Mouse (Mus musculus) thymus, postnatal 10 days (tissue): ENCODE measurements around the gene Mta2.
"Not testable (repeated sequence)": the region's sequence is repeated elsewhere in the genome, so short reads cannot be mapped to it uniquely, and the experiment has no call there.

Source experiments
- DNase-seq, 2 experiments: peaks; one replicate each; pipeline ENCODE4 v3.0.0; 2021; ENCODE audit warnings: low spot score in 2 of 2

Gene Mta2

GRCm38 (mm10) chr19:8941515-8942217 is at the start of gene Mta2:
Mta2 (plus strand) TSS chr19:8941875.
- DNase-seq = peak; percentile 96 to 98

GRCm38 (mm10) chr19:8892829-8893766 is 48.6 kb upstream of the Mta2 start, which contains the start of gene Ints5:
Ints5 (plus strand) TSS chr19:8893005.
- peak; percentile 73 to 83 for DNase-seq

GRCm38 (mm10) chr19:8895397-8895960 is 46.2 kb upstream of the Mta2 start:
- no peak for DNase-seq

- not testable (repeated sequence) for DNase-seq
Measured at GRCm38 (mm10) chr19:8896231-8896630, 45.4 kb upstream of the Mta2 start.

GRCm38 (mm10) chr19:8897211-8897864 is 44.3 kb upstream of the Mta2 start:
- not testable (repeated sequence) for DNase-seq

- DNase-seq = peak; percentile 90 to 92
Measured at GRCm38 (mm10) chr19:8897865-8898495, 43.7 kb upstream of the Mta2 start, which contains the start of gene Ganab. Ganab (plus strand) TSS chr19:8898071.

GRCm38 (mm10) chr19:8898576-8898975 is 43.1 kb upstream of the Mta2 start:
- DNase-seq = no peak

- no peak for DNase-seq
Measured at GRCm38 (mm10) chr19:8899079-8899478, 42.6 kb upstream of the Mta2 start.

- no peak for DNase-seq
Measured at GRCm38 (mm10) chr19:8903412-8903811, 38.3 kb upstream of the Mta2 start.

GRCm38 (mm10) chr19:8908531-8908930 is 33.1 kb upstream of the Mta2 start:
- DNase-seq = no peak

- no peak for DNase-seq
Measured at GRCm38 (mm10) chr19:8911810-8912209, 29.9 kb upstream of the Mta2 start.

GRCm38 (mm10) chr19:8914212-8914611 is 27.5 kb upstream of the Mta2 start:
- DNase-seq = no peak

GRCm38 (mm10) chr19:8919000-8919399 is 22.7 kb upstream of the Mta2 start:
- DNase-seq = no peak

GRCm38 (mm10) chr19:8919684-8920072 is 22.0 kb upstream of the Mta2 start:
- DNase-seq = no peak

GRCm38 (mm10) chr19:8920073-8920736 is 21.5 kb upstream of the Mta2 start, which contains the start of gene B3gat3:
B3gat3 (plus strand) TSS chr19:8920374.
- DNase-seq = peak; percentile 65 to 73

GRCm38 (mm10) chr19:8920836-8921291 is 20.8 kb upstream of the Mta2 start:
- DNase-seq = no peak

GRCm38 (mm10) chr19:8921741-8922140 is 19.9 kb upstream of the Mta2 start:
- DNase-seq = no peak

GRCm38 (mm10) chr19:8926766-8927165 is 14.9 kb upstream of the Mta2 start:
- no peak for DNase-seq

- no peak for DNase-seq
Measured at GRCm38 (mm10) chr19:8927891-8928525, 13.7 kb upstream of the Mta2 start.

- peak in 1 of 2 experiments; percentile 23 for DNase-seq
Measured at GRCm38 (mm10) chr19:8928689-8929223, 12.9 kb upstream of the Mta2 start.
